Mouse (Mus musculus) heart, postnatal 36 days (tissue): ENCODE results near the gene Cyp1b1. TPM values are rescaled to one million over a fixed set of nuclear protein-coding genes. Genes with fewer than 3 reads are reported as not detected.

Source experiments
- DNase-seq, 2 experiments: peaks; one replicate each; pipeline ENCODE4 v3.0.0; 2021 to 2022
- intact Hi-C: fragments of 180-260 bp; cut with DNase I; formaldehyde crosslinking; loops from one replicate; pipeline ENCODE4 v1.15.1; 2025
- total RNA-seq, 2 experiments: library from RNA; stranded (reverse); gene quantifications; 2 replicates each; pipeline ENCODE4 v1.2.3; 2021

Gene Cyp1b1
- total RNA-seq, 2 experiments from 2014 or later = 5.1 to 5.5 TPM

DNA sequence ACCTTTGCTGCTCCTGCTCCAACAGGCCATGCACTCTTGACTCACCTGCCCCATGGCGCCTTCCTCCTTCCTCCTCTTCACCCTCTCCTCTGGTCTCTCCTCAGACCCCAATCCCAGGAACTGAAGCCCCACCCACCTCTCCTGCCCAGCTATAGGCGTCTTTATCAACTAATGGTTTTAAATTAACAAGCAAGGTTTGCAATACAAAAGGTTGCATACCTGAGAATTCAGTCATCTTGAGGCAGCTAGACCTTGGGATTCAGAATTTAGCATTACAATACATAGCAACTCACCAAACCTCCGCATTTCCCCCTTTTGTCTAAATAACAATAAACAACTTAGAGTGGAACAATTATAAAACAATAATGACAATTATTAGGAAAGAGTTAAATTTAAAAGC is 60.7 kb downstream of the Cyp1b1 start:
- intact Hi-C loops = no loop called here
- DNase-seq = no peak

DNA sequence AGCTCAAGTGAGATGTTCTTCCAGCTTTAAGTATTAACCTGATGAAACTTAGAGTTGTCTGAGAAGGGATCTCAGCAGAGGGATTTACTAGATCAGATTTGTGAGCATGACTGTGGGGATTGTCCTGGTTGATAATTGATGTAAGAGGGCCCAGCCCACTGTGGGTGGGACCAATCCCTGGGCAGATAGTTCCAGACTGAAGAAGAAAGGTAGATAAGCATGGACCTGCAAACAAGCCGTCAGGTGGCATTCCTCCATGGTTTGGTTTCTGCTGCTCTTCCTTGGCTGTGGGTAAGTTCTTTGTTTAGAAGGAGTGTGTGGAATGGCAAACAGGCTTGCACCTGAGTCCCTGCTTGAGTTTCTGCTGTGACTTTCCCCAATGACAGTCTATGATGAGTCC is 61.7 kb downstream of the Cyp1b1 start:
- DNase-seq = no peak
- intact Hi-C loops = no loop called here

Other genes with a start within 250 kb of the Cyp1b1 start
- gene Rmdn2, start 103.2 kb downstream of the Cyp1b1 start, total RNA-seq = 10 to 100 TPM; 10.2 to 11.2 TPM
- gene Atl2, start 181.1 kb upstream of the Cyp1b1 start, total RNA-seq = 10 to 100 TPM; 29.5 to 34.2 TPM